Mouse (Mus musculus) C2C12 (cell line): Measurements from ENCODE around the gene Atg13.

Experiments
- CTCF ChIP-seq: IDR thresholded peaks from one replicate; pipeline ENCODE4 v1.5.1; 2011; ENCODE audit not compliant: control insufficient read depth, insufficient read depth, insufficient read length
- MAX ChIP-seq: IDR thresholded peaks from one replicate; pipeline ENCODE4 v1.6.1; 2011; ENCODE audit warnings: mild to moderate bottlenecking, control low read depth
- MYOD1 ChIP-seq: IDR thresholded peaks from one replicate; pipeline ENCODE4 v1.6.1; 2011; ENCODE audit warnings: low read depth; ENCODE audit not compliant: control insufficient read depth, insufficient read length
- MYOG ChIP-seq: IDR thresholded peaks from one replicate; pipeline ENCODE4 v1.6.1; 2011; ENCODE audit not compliant: control insufficient read depth, insufficient read length; ENCODE audit errors: extremely low read depth
- USF1 ChIP-seq: IDR thresholded peaks from one replicate; pipeline ENCODE4 v1.6.1; 2011; ENCODE audit warnings: low read depth, mild to moderate bottlenecking, control low read depth, moderate library complexity

DNA sequence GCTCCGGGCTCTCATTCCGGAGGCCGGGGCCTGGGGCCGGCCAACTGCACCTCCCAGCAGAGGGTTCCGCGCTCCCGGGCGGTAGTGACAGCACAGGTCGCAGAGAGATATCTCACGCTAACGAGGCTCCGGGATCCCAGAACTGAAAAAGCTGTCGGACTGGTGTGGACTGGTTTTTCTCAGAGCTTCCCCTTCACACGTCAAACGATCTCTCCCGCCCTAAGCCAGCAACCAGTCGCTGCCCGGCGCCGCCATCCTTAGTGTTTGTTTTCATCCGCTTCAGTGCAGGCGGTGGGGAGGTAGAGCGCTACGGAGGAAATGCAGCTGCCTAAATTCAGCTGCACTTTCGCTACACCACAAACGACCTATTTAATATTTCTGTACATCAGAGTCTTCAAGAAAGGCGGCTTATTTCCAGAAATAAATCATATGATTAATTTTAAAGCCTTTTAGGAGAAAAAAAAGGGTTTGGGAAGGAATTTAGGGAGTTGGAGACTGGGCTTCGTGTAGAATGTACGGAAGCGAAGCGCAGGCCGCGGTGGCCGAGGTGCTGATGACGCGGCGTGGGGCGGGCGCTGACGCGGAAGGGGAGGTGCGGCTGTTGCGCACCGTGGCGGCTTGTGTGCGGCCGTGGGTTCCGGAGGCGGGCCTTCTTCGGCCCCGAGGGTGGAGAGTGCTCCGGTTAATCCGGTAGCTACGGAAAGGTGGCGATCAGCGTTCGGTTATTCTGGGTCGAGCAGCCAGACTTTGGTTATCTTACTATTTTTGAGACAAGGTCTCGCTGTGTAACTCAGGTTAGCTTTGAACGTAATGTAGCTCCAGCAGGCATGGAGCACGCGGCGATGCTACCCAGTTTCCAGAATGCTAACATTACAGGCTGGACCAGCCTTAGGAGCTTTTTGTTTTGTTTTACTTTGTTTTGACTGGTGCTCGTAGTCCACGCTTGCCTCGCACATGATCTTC, at the start of gene Atg13, which contains the start of gene Harbi1:
- TF ChIP-seq CTCF (no peak), USF1 (no peak), MYOD1 (no peak), MAX (peak; percentile 29), MYOG (no peak)
